Mouse (Mus musculus) ES-E14 (cell line): ENCODE results near the gene Cd151. TPM values are rescaled to one million over a fixed set of nuclear protein-coding genes. Genes with fewer than 3 reads are reported as not detected.

Experiments
- DNase-seq: peaks from one replicate; pipeline ENCODE4 v3.0.0-alpha.2; 2013; ENCODE audit warnings: low read depth, low spot score
- H3K27ac ChIP-seq: 2 replicates; pipeline ENCODE4 v1.5.1; 2012; ENCODE audit warnings: low read depth, mild to moderate bottlenecking, low read length, moderate library complexity, mixed read lengths; ENCODE audit not compliant: poor library complexity, insufficient read depth, severe bottlenecking
- H3K36me3 ChIP-seq: 2 replicates; pipeline ENCODE4 v1.6.1; 2012; ENCODE audit warnings: mild to moderate bottlenecking, low read length, moderate library complexity, mixed read lengths; ENCODE audit not compliant: control insufficient read depth, poor library complexity, insufficient read depth, severe bottlenecking
- H3K4me1 ChIP-seq, 2 experiments: fragments of 150-350 bp in 1 of 2; sonication (generic) in 1 of 2; 2 replicates each; pipeline ENCODE4 v1.6.1; 2012; ENCODE audit warnings: low read length in 2 of 2, mild to moderate bottlenecking in 1 of 2, mixed read lengths in 1 of 2; ENCODE audit not compliant: control insufficient read depth in 2 of 2, insufficient read depth in 2 of 2, poor library complexity in 1 of 2
- H3K4me3 ChIP-seq, 2 experiments: fragments of 150-350 bp in 1 of 2; sonication (generic) in 1 of 2; 2 replicates each; pipeline ENCODE4 v1.5.1; 2012; ENCODE audit warnings: low read length in 2 of 2, low read depth in 1 of 2, mild to moderate bottlenecking in 1 of 2, mixed read lengths in 1 of 2; ENCODE audit not compliant: insufficient read depth in 1 of 2, poor library complexity in 1 of 2, severe bottlenecking in 1 of 2
- H3K9ac ChIP-seq: 2 replicates; pipeline ENCODE4 v1.6.1; 2012; ENCODE audit warnings: low read depth, mild to moderate bottlenecking, low read length, mixed read lengths; ENCODE audit not compliant: poor library complexity, insufficient read depth, severe bottlenecking
- H3K9me3 ChIP-seq: fragments of 150-350 bp; sonication (generic); 2 replicates; pipeline ENCODE4 v1.6.1; 2012; ENCODE audit warnings: low read depth, mild to moderate bottlenecking, low read length; ENCODE audit not compliant: control insufficient read depth, insufficient read depth
- CHD2 ChIP-seq: IDR thresholded peaks from 2 replicates; pipeline ENCODE4 v1.6.1; 2014; ENCODE audit warnings: mild to moderate bottlenecking, low read depth, low read length, inconsistent platforms
- HCFC1 ChIP-seq: IDR thresholded peaks from 2 replicates; pipeline ENCODE4 v1.6.1; 2012; ENCODE audit warnings: low read length, inconsistent platforms, borderline replicate concordance; ENCODE audit not compliant: insufficient read depth
- MAFK ChIP-seq: IDR thresholded peaks from 2 replicates; pipeline ENCODE4 v1.6.1; 2014; ENCODE audit warnings: mild to moderate bottlenecking, low read depth, low read length, inconsistent platforms; ENCODE audit not compliant: insufficient read depth
- ZC3H11A ChIP-seq: IDR thresholded peaks from 2 replicates; pipeline ENCODE4 v1.6.1; 2012; ENCODE audit warnings: low read depth, mild to moderate bottlenecking, inconsistent platforms, low read length, borderline replicate concordance
- ZNF384 ChIP-seq: IDR thresholded peaks from 2 replicates; pipeline ENCODE4 v1.6.1; 2012; ENCODE audit warnings: low read depth, low read length, inconsistent platforms
- in situ Hi-C, 2 experiments: fragments of 600-800 bp; cut with MboI; formaldehyde crosslinking; loops; one replicate each; pipeline ENCODE4 v1.15.1; 2025; ENCODE audit warnings: low sequenced_read_pairs in 2 of 2, inconsistent platforms in 1 of 2; ENCODE audit not compliant: unreplicated experiment in 2 of 2
- total RNA-seq: library from RNA; depleted of rRNA; stranded (reverse); fragments of 300-350 nt; gene quantifications from 2 replicates; pipeline ENCODE4 v1.2.3, GENCODE M21; 2012

Gene Cd151
- total RNA-seq, 1 experiment, result 238 TPM

DNA sequence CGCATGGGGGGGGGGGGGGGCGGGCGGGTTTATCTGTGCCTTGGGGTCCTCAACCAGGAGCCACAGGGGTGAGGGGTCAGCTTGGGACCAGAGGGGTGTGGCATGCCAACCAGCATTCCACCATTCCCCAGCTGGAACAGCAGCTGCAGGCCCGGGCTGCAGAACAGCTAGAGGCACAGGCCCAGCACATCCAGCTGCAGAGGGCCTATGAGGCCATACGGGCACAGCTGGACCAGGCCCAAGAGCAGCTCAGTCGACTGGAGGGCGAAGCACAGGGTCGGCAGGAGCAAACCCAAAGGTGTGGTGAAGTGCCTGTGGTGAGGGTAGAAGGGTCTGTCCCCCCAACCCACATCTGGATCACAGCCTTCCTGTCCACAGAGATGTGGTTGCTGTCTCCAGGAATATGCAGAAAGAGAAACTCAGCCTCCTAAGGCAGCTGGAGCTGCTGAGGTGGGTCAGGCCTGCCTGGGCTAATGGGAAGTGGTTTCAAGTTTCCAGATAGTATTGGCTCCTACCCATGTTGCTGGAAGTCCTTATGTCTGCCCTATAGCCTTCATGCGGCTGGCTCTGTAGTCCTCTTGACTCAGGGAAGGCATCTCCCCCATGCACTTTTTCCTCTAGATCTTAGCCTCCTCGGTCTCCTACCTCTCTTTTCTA lies 1.7 kb upstream of the Cd151 start:
- TF ChIP-seq ZNF384 (no peak), CHD2 (no peak), MAFK (no peak), ZC3H11A (no peak), HCFC1 (no peak)
- in situ Hi-C loops, result no loop called here
- Histone ChIP-seq H3K4me3 (no peak overlapping the region), H3K9ac (no peak overlapping the region), H3K4me1 (peaks cover 4 to 49% of the 10 kb centered on the region in 2 experiments; a peak in 3 of 4 replicates), H3K9me3 (no peaks in the 10 kb centered on the region), H3K36me3 (peaks cover 14% of the 10 kb centered on the region), H3K27ac (no peak overlapping the region)
- no peak for DNase-seq

DNA sequence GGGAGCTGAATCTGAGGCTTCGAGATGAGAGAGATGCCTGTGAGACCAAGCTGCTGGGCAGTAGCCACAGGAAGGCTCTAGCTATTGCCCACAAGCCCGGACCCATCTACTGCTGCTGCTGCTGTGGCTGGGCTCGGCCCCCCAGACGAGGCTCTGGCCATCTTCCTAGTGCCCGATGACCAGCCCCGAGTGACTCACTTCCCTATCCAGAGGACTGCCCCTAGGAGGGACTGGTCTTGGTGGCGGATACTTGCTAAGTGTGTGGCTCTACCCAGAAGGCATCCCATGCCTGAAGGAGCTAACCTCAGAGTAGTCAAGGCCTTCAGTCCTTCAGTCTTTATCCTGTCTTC lies 1.2 kb upstream of the Cd151 start:
- H3K9me3 ChIP-seq, result no peaks in the 10 kb centered on the region
- no peak for DNase-seq
- no peak overlapping the region; the same call in 1 of the 2 replicates for H3K9ac ChIP-seq
- no peak overlapping the region for H3K27ac ChIP-seq
- in situ Hi-C loops, result no loop called here
- peaks cover 4 to 46% of the 10 kb centered on the region in 2 experiments; a peak in 3 of 4 replicates for H3K4me1 ChIP-seq
- H3K36me3 ChIP-seq, result peaks cover 16% of the 10 kb centered on the region
- H3K4me3 ChIP-seq, result no peak overlapping the region
- TF ChIP-seq HCFC1 (no peak), CHD2 (no peak), ZNF384 (no peak), MAFK (no peak), ZC3H11A (no peak)

GRCm38 (mm10) chr7:141466607-141467148 lies 514 bp upstream of the Cd151 start:
- peak overlapping the region; percentile 10; the same call in 1 of the 2 replicates for H3K27ac ChIP-seq
- H3K36me3 ChIP-seq, result peaks cover 21% of the 10 kb centered on the region
- in situ Hi-C loops, result no loop called here
- H3K4me1 ChIP-seq, result peaks cover 4 to 45% of the 10 kb centered on the region in 2 experiments; a peak in 3 of 4 replicates
- DNase-seq, result no peak
- H3K9ac ChIP-seq, result peak overlapping the region; percentile 72; the same call in 1 of the 2 replicates
- peak overlapping the region; percentile 75 to 89 for H3K4me3 ChIP-seq
- TF ChIP-seq MAFK (no peak), CHD2 (no peak), ZNF384 (no peak), HCFC1 (no peak), ZC3H11A (no peak)
- H3K9me3 ChIP-seq, result no peaks in the 10 kb centered on the region

DNA sequence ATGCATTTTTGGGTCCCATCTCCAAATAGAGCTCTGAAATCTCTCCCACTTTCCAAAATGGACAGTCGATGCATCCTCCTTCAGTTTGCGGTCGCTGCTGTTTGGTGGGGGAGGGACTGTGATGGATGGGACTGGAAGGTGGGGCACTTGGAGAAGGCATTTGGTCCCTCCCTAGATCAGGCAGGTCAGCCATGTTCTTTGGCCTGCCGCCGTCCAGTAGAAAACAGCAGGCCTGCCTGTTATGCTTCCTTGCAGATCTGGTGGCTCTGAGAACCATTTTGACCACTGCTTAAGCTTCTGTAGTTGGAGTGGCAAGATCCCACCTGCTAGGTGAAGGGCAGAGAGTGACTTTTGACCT lies 951 bp downstream of the Cd151 start:
- TF ChIP-seq ZC3H11A (no peak), CHD2 (no peak), MAFK (no peak), HCFC1 (no peak)
- no peak for DNase-seq
- H3K9me3 ChIP-seq, result no peaks in the 10 kb centered on the region
- H3K4me3 ChIP-seq, result peak overlapping the region; percentile 75 to 89
- H3K36me3 ChIP-seq, result peaks cover 29% of the 10 kb centered on the region
- in situ Hi-C loops, result no loop called here
- H3K27ac ChIP-seq, result no peak overlapping the region; the same call in 1 of the 2 replicates
- H3K9ac ChIP-seq, result peak overlapping the region; percentile 79; the same call in 1 of the 2 replicates
- H3K4me1 ChIP-seq, result peaks cover 3 to 42% of the 10 kb centered on the region in 2 experiments; a peak in 3 of 4 replicates
